Mouse (Mus musculus) layer of hippocampus, adult 9-11 months (tissue): ENCODE results near the gene Cela3a.
"Not testable (repeated sequence)": the region's sequence is repeated elsewhere in the genome, so short reads cannot be mapped to it uniquely, and the experiment has no call there.

Experiments
- DNase-seq: peaks from one replicate; pipeline ENCODE4 v3.0.0; 2022

Gene Cela3a

GRCm38 (mm10) chr4:137412185-137412709 lies 2.7 kb upstream of the Cela3a start:
- not testable (repeated sequence) for DNase-seq

- DNase-seq, result no peak
Observed at GRCm38 (mm10) chr4:137405571-137405970, 4.0 kb downstream of the Cela3a start.

GRCm38 (mm10) chr4:137396641-137397525 lies 12.7 kb downstream of the Cela3a start:
- no peak for DNase-seq

- DNase-seq, result no peak
Observed at GRCm38 (mm10) chr4:137393378-137394135, 16.0 kb downstream of the Cela3a start.

- DNase-seq, result no peak
Observed at GRCm38 (mm10) chr4:137392874-137393273, 16.7 kb downstream of the Cela3a start.

- DNase-seq, result no peak
Observed at GRCm38 (mm10) chr4:137391287-137391686, 18.3 kb downstream of the Cela3a start.

GRCm38 (mm10) chr4:137390196-137390595 lies 19.4 kb downstream of the Cela3a start:
- no peak for DNase-seq

GRCm38 (mm10) chr4:137388983-137389382 lies 20.6 kb downstream of the Cela3a start:
- no peak for DNase-seq

- peak; percentile 86 for DNase-seq
Observed at GRCm38 (mm10) chr4:137388059-137388794, 21.4 kb downstream of the Cela3a start.

GRCm38 (mm10) chr4:137387482-137388058 lies 22.0 kb downstream of the Cela3a start:
- no peak for DNase-seq

- DNase-seq, result no peak
Observed at GRCm38 (mm10) chr4:137380702-137381605, 28.6 kb downstream of the Cela3a start.

GRCm38 (mm10) chr4:137379713-137380255 lies 29.8 kb downstream of the Cela3a start:
- no peak for DNase-seq

- DNase-seq, result no peak
Observed at GRCm38 (mm10) chr4:137379085-137379484, 30.5 kb downstream of the Cela3a start.

- no peak for DNase-seq
Observed at GRCm38 (mm10) chr4:137377526-137378304, 31.9 kb downstream of the Cela3a start.

- no peak for DNase-seq
Observed at GRCm38 (mm10) chr4:137376778-137377177, 32.8 kb downstream of the Cela3a start.

GRCm38 (mm10) chr4:137375314-137376278 lies 34.0 kb downstream of the Cela3a start:
- no peak for DNase-seq

- DNase-seq, result peak; percentile 75
Observed at GRCm38 (mm10) chr4:137373711-137374110, 35.9 kb downstream of the Cela3a start.

- no peak for DNase-seq
Observed at GRCm38 (mm10) chr4:137371596-137372523, 37.7 kb downstream of the Cela3a start.
